Mouse (Mus musculus) kidney, embryonic 14.5 days (tissue): Measurements from ENCODE around the gene Pip4p1. TPM values are rescaled to one million over a fixed set of nuclear protein-coding genes. Genes with fewer than 3 reads are reported as not detected.
"Not testable (repeated sequence)": the region's sequence is repeated elsewhere in the genome, so short reads cannot be mapped to it uniquely, and the experiment has no call there.

Source experiments
- ATAC-seq: fragments of 200-750 bp; cut with Nextera tagmentation; 2 replicates; pipeline ENCODE4 v1.8.0; 2017; ENCODE audit warnings: moderate number of reproducible peaks, mild to moderate bottlenecking, moderate TSS enrichment, moderate library complexity; ENCODE audit not compliant: low FRiP score, low TSS enrichment
- H3K27ac ChIP-seq: fragments of 300-500 bp; sonication (generic); 2 replicates; pipeline ENCODE4 v1.5.1; 2014; ENCODE audit warnings: low read depth, mild to moderate bottlenecking, low read length, moderate library complexity, mixed read lengths
- H3K27me3 ChIP-seq: fragments of 300-500 bp; sonication (generic); 2 replicates; pipeline ENCODE4 v1.6.1; 2014; ENCODE audit warnings: mild to moderate bottlenecking, low read length; ENCODE audit not compliant: control insufficient read depth, insufficient read depth
- H3K36me3 ChIP-seq: fragments of 300-500 bp; sonication (generic); 2 replicates; pipeline ENCODE4 v1.6.1; 2014; ENCODE audit warnings: low read length, mixed read lengths; ENCODE audit not compliant: control insufficient read depth, insufficient read depth
- H3K4me1 ChIP-seq: fragments of 300-500 bp; sonication (generic); 2 replicates; pipeline ENCODE4 v1.6.1; 2014; ENCODE audit warnings: low read length, mixed read lengths; ENCODE audit not compliant: control insufficient read depth, insufficient read depth
- H3K4me2 ChIP-seq: fragments of 300-500 bp; sonication (generic); replicated peaks from 2 replicates; pipeline ENCODE4 v1.6.1; 2014; ENCODE audit warnings: low read depth, mild to moderate bottlenecking, low read length
- H3K4me3 ChIP-seq: fragments of 300-500 bp; sonication (generic); 2 replicates; pipeline ENCODE4 v1.5.1; 2014; ENCODE audit warnings: mild to moderate bottlenecking, low read length
- H3K9ac ChIP-seq: fragments of 300-500 bp; sonication (generic); 2 replicates; pipeline ENCODE4 v1.6.1; 2014; ENCODE audit warnings: low read depth, mild to moderate bottlenecking, low read length, moderate library complexity
- H3K9me3 ChIP-seq: fragments of 300-500 bp; sonication (generic); 2 replicates; pipeline ENCODE4 v1.6.1; 2016; ENCODE audit warnings: low read length; ENCODE audit not compliant: control insufficient read depth
- WGBS: fragments of 180-500 bp; shearing (Covaris S2); extraction: QIAGEN DNeasy Blood & Tissue Kit; methylation state at CpG from one replicate; pipeline ENCODE4 v1.1.7; 2014; 5-methylcytosine and 5-hydroxymethylcytosine counted together
- polyA plus RNA-seq: library from polyadenylated mRNA; unstranded; fragments of >200 nt; fragmentation: Nextera tagmentation; extraction: Ambion mirVana; gene quantifications from 2 replicates; pipeline ENCODE4 v1.2.1, GENCODE M21; 2014

The Pip4p1 gene
- polyA plus RNA-seq, 1 experiment from 2014 or later: 40.1 TPM

- no peak for ATAC-seq
- Histone ChIP-seq H3K36me3 (no peaks in the 10 kb centered on the region), H3K4me3 (no peak overlapping the region), H3K4me2 (no peak overlapping the region), H3K9me3 (no peaks in the 10 kb centered on the region), H3K4me1 (no peaks in the 10 kb centered on the region), H3K27me3 (no peaks in the 10 kb centered on the region), H3K27ac (no peak overlapping the region), H3K9ac (no peak overlapping the region)
- 82% methylated on average over 4 of the region's 4 CpGs for WGBS
Observed at GRCm38 (mm10) chr14:50904828-50905129, 25.9 kb downstream of the Pip4p1 start.

GRCm38 (mm10) chr14:50903973-50904827 is 26.5 kb downstream of the Pip4p1 start:
- H3K36me3 ChIP-seq: no peaks in the 10 kb centered on the region
- no peaks in the 10 kb centered on the region for H3K4me1 ChIP-seq
- H3K9me3 ChIP-seq: no peaks in the 10 kb centered on the region
- ATAC-seq: peak; percentile 88
- peak overlapping the region; percentile 43 for H3K4me2 ChIP-seq
- peak overlapping the region; percentile 35 for H3K4me3 ChIP-seq
- no peak overlapping the region for H3K27ac ChIP-seq
- WGBS: 3% methylated on average over 26 of the region's 26 CpGs
- no peaks in the 10 kb centered on the region for H3K27me3 ChIP-seq
- H3K9ac ChIP-seq: peak overlapping the region; percentile 47; the same call in 1 of the 2 replicates

GRCm38 (mm10) chr14:50897992-50898391 is 32.7 kb downstream of the Pip4p1 start:
- not testable (repeated sequence) for H3K9me3 ChIP-seq, H3K4me1 ChIP-seq, H3K27ac ChIP-seq, H3K4me2 ChIP-seq, H3K9ac ChIP-seq, ATAC-seq, H3K36me3 ChIP-seq, H3K4me3 ChIP-seq, H3K27me3 ChIP-seq
- WGBS: 91% methylated on average over 2 of the region's 2 CpGs

GRCm38 (mm10) chr14:50897374-50897765 is 33.3 kb downstream of the Pip4p1 start, which contains the start of gene Klhl33:
Klhl33 (minus strand) TSS chr14:50897507.
- 44% methylated on average over 7 of the region's 7 CpGs for WGBS
- Histone ChIP-seq H3K36me3 (no peaks in the 10 kb centered on the region), H3K9me3 (no peaks in the 10 kb centered on the region), H3K9ac (peak within 1 kb of the TSS; percentile 42), H3K4me2 (peak within 1 kb of the TSS; percentile 90), H3K27ac (no peak within 1 kb of the TSS), H3K27me3 (peaks cover 8% of the 10 kb centered on the region), H3K4me3 (peak within 1 kb of the TSS; percentile 42), H3K4me1 (no peaks in the 10 kb centered on the region)
- no peak for ATAC-seq

- H3K27me3 ChIP-seq: peaks cover 8% of the 10 kb centered on the region
- H3K9ac ChIP-seq: peak overlapping the region; percentile 42
- H3K4me1 ChIP-seq: no peaks in the 10 kb centered on the region
- H3K9me3 ChIP-seq: no peaks in the 10 kb centered on the region
- peak overlapping the region; percentile 90 for H3K4me2 ChIP-seq
- WGBS: 17% methylated on average over 23 of the region's 23 CpGs
- ATAC-seq: 0 out of 2 replicates have a peak, but pooled peaks have one; percentile 42
- H3K36me3 ChIP-seq: no peaks in the 10 kb centered on the region
- no peak overlapping the region for H3K27ac ChIP-seq
- peak overlapping the region; percentile 42 for H3K4me3 ChIP-seq
Observed at GRCm38 (mm10) chr14:50896747-50897373, 33.8 kb downstream of the Pip4p1 start.

- peak; percentile 53; the same call in 1 of the 2 replicates for ATAC-seq
Observed at GRCm38 (mm10) chr14:50895985-50896746, 34.5 kb downstream of the Pip4p1 start.

GRCm38 (mm10) chr14:50895407-50895806 is 35.2 kb downstream of the Pip4p1 start:
- Histone ChIP-seq H3K36me3 (no peaks in the 10 kb centered on the region), H3K27me3 (peaks cover 8% of the 10 kb centered on the region), H3K4me3 (no peak overlapping the region), H3K9me3 (no peaks in the 10 kb centered on the region), H3K4me1 (no peaks in the 10 kb centered on the region), H3K27ac (no peak overlapping the region), H3K9ac (no peak overlapping the region), H3K4me2 (no peak overlapping the region)
- no peak for ATAC-seq

More at GRCm38 (mm10) chr14:50895985-50896746, 34.5 kb downstream of the Pip4p1 start:
- Histone ChIP-seq H3K4me1 (no peaks in the 10 kb centered on the region), H3K27ac (no peak overlapping the region), H3K36me3 (no peaks in the 10 kb centered on the region), H3K4me3 (peak overlapping the region; percentile 42), H3K27me3 (peaks cover 8% of the 10 kb centered on the region), H3K9me3 (no peaks in the 10 kb centered on the region), H3K9ac (peak overlapping the region; percentile 42), H3K4me2 (peak overlapping the region; percentile 90)
- WGBS: 9% methylated on average over 19 of the region's 19 CpGs

GRCm38 (mm10) chr14:50892541-50893459 is 37.9 kb downstream of the Pip4p1 start:
- no peak overlapping the region for H3K27ac ChIP-seq
- no peaks in the 10 kb centered on the region for H3K4me1 ChIP-seq
- WGBS: 86% methylated on average over 22 of the region's 22 CpGs
- H3K9me3 ChIP-seq: no peaks in the 10 kb centered on the region
- no peaks in the 10 kb centered on the region for H3K36me3 ChIP-seq
- no peak for ATAC-seq
- H3K4me2 ChIP-seq: no peak overlapping the region
- H3K9ac ChIP-seq: no peak overlapping the region
- peaks cover 8% of the 10 kb centered on the region for H3K27me3 ChIP-seq
- H3K4me3 ChIP-seq: no peak overlapping the region
